ENCODE assay signal across 26 mouse cellular contexts in the genomic region with DNA sequence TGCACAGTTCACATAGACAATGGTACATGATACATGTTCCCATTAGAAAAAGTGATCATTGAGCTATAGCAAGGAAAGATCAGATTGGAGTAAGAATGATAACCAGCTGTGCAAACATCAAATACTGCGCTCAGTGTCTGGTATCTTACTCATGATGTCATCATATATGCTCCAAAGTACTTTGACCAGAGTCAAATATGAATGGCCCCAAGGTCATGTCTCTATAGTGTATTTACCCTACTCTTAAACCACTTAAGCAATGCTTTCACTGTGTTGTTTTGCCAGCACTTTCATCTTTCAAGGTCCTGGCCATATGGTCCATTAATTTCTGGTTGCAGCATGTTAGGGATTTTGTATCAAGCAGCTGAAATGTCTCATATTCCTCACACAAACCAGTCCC.
DNase-seq lines count a peak whose midpoint lies in the region; ATAC-seq and TF ChIP-seq lines count a peak whose summit lies in the region.
"Had no signal": no experiment of that assay in that cellular context is flagged by ENCODE, and none has a peak within 500 bp of the region (broad histone marks: within the 10 kb centered on the region; RNA-seq: fewer than 3 reads in every experiment).

No protein-coding gene starts in this region.

- 69% methylated on average over 1 of the region's 1 CpGs for WGBS in embryonic facial prominence, embryonic 11.5 days
- WGBS in embryonic facial prominence, embryonic 10.5 days = 80% methylated on average over 1 of the region's 1 CpGs
- WGBS in stomach, embryonic 14.5 days = 55% methylated on average over 1 of the region's 1 CpGs
- 53% methylated on average over 1 of the region's 1 CpGs for WGBS in stomach, postnatal 0 days
- 45% methylated on average over 1 of the region's 1 CpGs for WGBS in stomach, embryonic 15.5 days

- no peaks in the 10 kb centered on the region for H3K9me3 ChIP-seq in embryonic facial prominence, embryonic 11.5 days (replicated peaks; ENCODE audit: control insufficient read depth, low read length)
- no peaks in the 10 kb centered on the region for H3K9me3 ChIP-seq in embryonic facial prominence, embryonic 10.5 days
- no peaks in the 10 kb centered on the region for H3K9me3 ChIP-seq in stomach, embryonic 14.5 days (ENCODE audit: control insufficient read depth, low read depth, low read length)
- H3K9me3 ChIP-seq in stomach, postnatal 0 days (ENCODE audit: control insufficient read depth, low read length) = no peaks in the 10 kb centered on the region
- H3K9me3 ChIP-seq in stomach, embryonic 15.5 days = no peaks in the 10 kb centered on the region
- H3K9me3 ChIP-seq: embryonic facial prominence, embryonic 13.5 days; forebrain, embryonic 10.5 days; forebrain, embryonic 13.5 days; hindbrain, embryonic 12.5 days; hindbrain, embryonic 15.5 days had no signal

- H3K27ac ChIP-seq in embryonic facial prominence, embryonic 11.5 days (replicated peaks; ENCODE audit: low read depth, low read length) = no peak overlapping the region
- no peak overlapping the region for H3K27ac ChIP-seq in embryonic facial prominence, embryonic 10.5 days (replicated peaks)
- H3K27ac ChIP-seq in stomach, embryonic 14.5 days (ENCODE audit: low read length) = no peak overlapping the region
- no peak overlapping the region for H3K27ac ChIP-seq in stomach, postnatal 0 days (replicated peaks)
- no peak overlapping the region for H3K27ac ChIP-seq in stomach, embryonic 15.5 days
- H3K27ac ChIP-seq: embryonic facial prominence, embryonic 13.5 days; forebrain, embryonic 10.5 days; forebrain, embryonic 13.5 days; gastrocnemius, adult 2 months; hindbrain, embryonic 12.5 days; hindbrain, embryonic 15.5 days had no signal

- no peak overlapping the region for H3K9ac ChIP-seq in embryonic facial prominence, embryonic 11.5 days (replicated peaks; ENCODE audit: low read length)
- H3K9ac ChIP-seq in stomach, embryonic 14.5 days (replicated peaks; ENCODE audit: low read depth, low read length) = no peak overlapping the region
- no peak overlapping the region for H3K9ac ChIP-seq in stomach, postnatal 0 days (ENCODE audit: low read length)
- no peak overlapping the region for H3K9ac ChIP-seq in stomach, embryonic 15.5 days
- H3K9ac ChIP-seq: embryonic facial prominence, embryonic 13.5 days; forebrain, embryonic 13.5 days; hindbrain, embryonic 12.5 days; hindbrain, embryonic 15.5 days had no signal

- no peak overlapping the region for H3K4me2 ChIP-seq in embryonic facial prominence, embryonic 11.5 days (ENCODE audit: low read depth, low read length)
- H3K4me2 ChIP-seq in stomach, embryonic 14.5 days (replicated peaks; ENCODE audit: low read depth, low read length) = no peak overlapping the region
- no peak overlapping the region for H3K4me2 ChIP-seq in stomach, postnatal 0 days (replicated peaks; ENCODE audit: low read depth)
- H3K4me2 ChIP-seq in stomach, embryonic 15.5 days = no peak overlapping the region
- H3K4me2 ChIP-seq: embryonic facial prominence, embryonic 13.5 days; forebrain, embryonic 13.5 days; heart, embryonic 11.5 days; hindbrain, embryonic 12.5 days; hindbrain, embryonic 15.5 days had no signal

- no peaks in the 10 kb centered on the region for H3K27me3 ChIP-seq in embryonic facial prominence, embryonic 11.5 days (ENCODE audit: control insufficient read depth, insufficient read depth, low read length)
- no peaks in the 10 kb centered on the region for H3K27me3 ChIP-seq in embryonic facial prominence, embryonic 10.5 days (replicated peaks; ENCODE audit: low read depth, poor library complexity, severe bottlenecking)
- H3K27me3 ChIP-seq in stomach, embryonic 14.5 days (ENCODE audit: control insufficient read depth, insufficient read depth, low read length) = no peaks in the 10 kb centered on the region
- H3K27me3 ChIP-seq in stomach, postnatal 0 days (ENCODE audit: control insufficient read depth, insufficient read depth, low read length) = no peaks in the 10 kb centered on the region
- H3K27me3 ChIP-seq in stomach, embryonic 15.5 days (replicated peaks) = no peaks in the 10 kb centered on the region
- H3K27me3 ChIP-seq: CH12.LX; embryonic facial prominence, embryonic 13.5 days; forebrain, embryonic 13.5 days; hindbrain, embryonic 12.5 days; hindbrain, embryonic 15.5 days; Patski had no signal

- no peak for TF ChIP-seq CTCF in stomach, postnatal 0 days (IDR thresholded peaks at IDR 0.05; ENCODE audit: low read depth)

- peak; percentile 48 for ATAC-seq in embryonic facial prominence, embryonic 11.5 days (replicated peaks; ENCODE audit: insufficient number of reproducible peaks, low FRiP score, low TSS enrichment, low read depth)
- peak; percentile 76; the same call in 1 of the 2 replicates for ATAC-seq in stomach, embryonic 14.5 days (ENCODE audit: insufficient number of reproducible peaks, insufficient read depth, low FRiP score, low read depth)
- ATAC-seq in stomach, postnatal 0 days (ENCODE audit: low FRiP score, low TSS enrichment) = no peak
- peak; percentile 39; the same call in 1 of the 2 replicates for ATAC-seq in stomach, embryonic 15.5 days (ENCODE audit: insufficient read depth, low FRiP score, low read depth)
- ATAC-seq: forebrain, embryonic 13.5 days; forebrain, embryonic 16.5 days; Patski had no signal

- H3K4me1 ChIP-seq in embryonic facial prominence, embryonic 11.5 days (ENCODE audit: control insufficient read depth, insufficient read depth, low read length) = no peaks in the 10 kb centered on the region
- no peaks in the 10 kb centered on the region for H3K4me1 ChIP-seq in embryonic facial prominence, embryonic 10.5 days
- no peaks in the 10 kb centered on the region for H3K4me1 ChIP-seq in stomach, embryonic 14.5 days (ENCODE audit: control insufficient read depth, insufficient read depth, low read length)
- H3K4me1 ChIP-seq in stomach, postnatal 0 days (replicated peaks; ENCODE audit: control insufficient read depth, insufficient read depth) = no peaks in the 10 kb centered on the region
- no peaks in the 10 kb centered on the region for H3K4me1 ChIP-seq in stomach, embryonic 15.5 days
- H3K4me1 ChIP-seq: embryonic facial prominence, embryonic 13.5 days; forebrain, embryonic 10.5 days; forebrain, embryonic 13.5 days; hindbrain, embryonic 12.5 days; hindbrain, embryonic 15.5 days had no signal

- DNase-seq in embryonic facial prominence, embryonic 11.5 days (ENCODE audit: low spot score) = no peak
- no peak for DNase-seq in embryonic facial prominence, embryonic 10.5 days (ENCODE audit: low spot score)
- no peak for DNase-seq in stomach, postnatal 0 days (ENCODE audit: low spot score)
- DNase-seq in frontal cortex, postnatal 36 days (ENCODE audit: low spot score in 2 of 2) = no peak
- DNase-seq in layer of hippocampus, postnatal 10 days (ENCODE audit: low spot score in 2 of 2) = no peak
- DNase-seq: adrenal gland, postnatal 10 days; adrenal gland, postnatal 36 days; B cell, adult 2 months; cerebellum, adult 18-20 months; cerebellum, adult 9-11 months; cerebellum, postnatal 25 days; gastrocnemius, adult 2 months; gastrocnemius, postnatal 14 days; heart, adult 11 months had no signal

- no peaks in the 10 kb centered on the region for H3K36me3 ChIP-seq in embryonic facial prominence, embryonic 11.5 days (replicated peaks; ENCODE audit: control insufficient read depth, insufficient read depth, low read depth, low read length)
- H3K36me3 ChIP-seq in embryonic facial prominence, embryonic 10.5 days (replicated peaks) = no peaks in the 10 kb centered on the region
- no peaks in the 10 kb centered on the region for H3K36me3 ChIP-seq in stomach, embryonic 14.5 days (ENCODE audit: control insufficient read depth, insufficient read depth, low read length)
- H3K36me3 ChIP-seq in stomach, postnatal 0 days (ENCODE audit: control insufficient read depth, insufficient read depth, low read length) = no peaks in the 10 kb centered on the region
- H3K36me3 ChIP-seq in stomach, embryonic 15.5 days = no peaks in the 10 kb centered on the region
- H3K36me3 ChIP-seq: embryonic facial prominence, embryonic 13.5 days; forebrain, embryonic 10.5 days; G1E; hindbrain, embryonic 12.5 days; hindbrain, embryonic 15.5 days had no signal

- TF ChIP-seq EP300 in stomach, postnatal 0 days (optimal IDR thresholded peaks at IDR 0.05) = no peak

- H3K4me3 ChIP-seq in embryonic facial prominence, embryonic 11.5 days (ENCODE audit: low read depth, low read length) = no peak overlapping the region
- H3K4me3 ChIP-seq in embryonic facial prominence, embryonic 10.5 days = no peak overlapping the region
- H3K4me3 ChIP-seq in stomach, embryonic 14.5 days (ENCODE audit: low read depth, low read length) = no peak overlapping the region
- no peak overlapping the region for H3K4me3 ChIP-seq in stomach, postnatal 0 days (ENCODE audit: low read depth, low read length)
- H3K4me3 ChIP-seq in stomach, embryonic 15.5 days (replicated peaks) = no peak overlapping the region
- H3K4me3 ChIP-seq: embryonic facial prominence, embryonic 13.5 days; forebrain, embryonic 10.5 days; forebrain, embryonic 13.5 days; gastrocnemius, adult 2 months; hindbrain, embryonic 12.5 days; hindbrain, embryonic 15.5 days had no signal
